Mouse (Mus musculus) v-Abl transformed pro-B cells (cell line): ENCODE measurements around the gene Gpr158.
"Not testable (repeated sequence)": the region's sequence is repeated elsewhere in the genome, so short reads cannot be mapped to it uniquely, and the experiment has no call there.

Source experiments
- in situ Hi-C, 2 experiments: fragments of 400-800 bp; cut with MboI; formaldehyde crosslinking; loops; one replicate each; pipeline ENCODE4 v1.15.1; 2025; ENCODE audit not compliant: unreplicated experiment in 2 of 2

Gpr158 gene

DNA sequence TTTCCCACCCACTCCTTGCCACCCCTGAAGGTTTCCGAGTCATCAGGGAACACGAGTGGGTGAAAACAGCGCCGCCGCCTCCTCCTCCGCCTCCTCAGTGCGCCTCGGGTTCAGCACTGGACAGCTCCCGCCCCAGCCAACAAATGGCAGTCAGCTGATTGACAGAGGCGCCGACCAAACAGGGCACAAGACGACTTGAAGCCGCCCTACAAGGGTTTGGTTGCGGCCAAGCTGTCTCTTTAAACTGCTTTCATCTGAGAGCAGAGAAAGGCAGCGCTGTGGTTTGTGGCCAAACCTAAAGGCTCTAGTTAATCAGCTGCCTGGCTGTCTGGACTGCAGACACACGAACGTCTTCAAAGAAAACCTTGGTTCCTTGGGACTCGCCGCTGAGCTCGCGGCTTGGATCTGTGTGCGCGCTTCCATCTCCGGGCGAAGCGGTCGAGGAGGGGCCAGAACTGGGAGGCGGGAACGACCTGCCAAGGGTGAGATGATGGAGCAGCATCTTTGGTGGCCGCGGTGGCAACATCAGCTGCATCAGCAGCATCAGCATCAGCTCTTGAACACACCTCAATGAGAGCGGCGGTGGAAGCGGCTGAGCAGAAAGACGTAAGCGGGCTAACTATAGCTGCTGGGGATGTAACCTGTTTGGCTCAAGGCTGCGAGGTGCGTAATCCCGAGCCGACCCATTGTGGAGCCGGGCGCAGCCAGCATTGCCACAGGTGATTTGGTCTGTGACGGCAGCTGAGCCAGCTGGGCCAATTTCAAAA is at the start of gene Gpr158:
Gpr158 (plus strand) TSS at position 198 of the 767 bp plus-strand sequence.
- in situ Hi-C loops = no loop called here

DNA sequence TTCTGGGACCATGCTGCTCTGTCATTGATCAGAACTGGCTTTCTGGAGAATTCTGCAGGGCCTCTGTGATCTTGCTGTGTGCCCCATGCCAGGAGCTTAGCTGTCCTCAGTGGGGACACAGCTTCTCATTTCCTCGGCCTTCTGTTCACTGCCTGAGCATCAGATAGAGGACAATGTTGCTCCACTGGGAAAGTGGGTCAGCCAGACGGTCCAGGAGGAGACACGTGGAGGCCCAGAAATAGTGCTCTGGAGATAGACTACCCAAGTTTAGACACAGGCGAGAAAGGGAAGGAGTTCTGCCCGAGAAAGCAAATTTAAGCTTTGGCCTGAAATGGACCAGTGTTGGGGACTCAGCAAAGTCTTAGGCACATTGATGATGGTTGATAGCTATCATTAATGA is 23.5 kb upstream of the Gpr158 start:
- in situ Hi-C loops = no loop called here

DNA sequence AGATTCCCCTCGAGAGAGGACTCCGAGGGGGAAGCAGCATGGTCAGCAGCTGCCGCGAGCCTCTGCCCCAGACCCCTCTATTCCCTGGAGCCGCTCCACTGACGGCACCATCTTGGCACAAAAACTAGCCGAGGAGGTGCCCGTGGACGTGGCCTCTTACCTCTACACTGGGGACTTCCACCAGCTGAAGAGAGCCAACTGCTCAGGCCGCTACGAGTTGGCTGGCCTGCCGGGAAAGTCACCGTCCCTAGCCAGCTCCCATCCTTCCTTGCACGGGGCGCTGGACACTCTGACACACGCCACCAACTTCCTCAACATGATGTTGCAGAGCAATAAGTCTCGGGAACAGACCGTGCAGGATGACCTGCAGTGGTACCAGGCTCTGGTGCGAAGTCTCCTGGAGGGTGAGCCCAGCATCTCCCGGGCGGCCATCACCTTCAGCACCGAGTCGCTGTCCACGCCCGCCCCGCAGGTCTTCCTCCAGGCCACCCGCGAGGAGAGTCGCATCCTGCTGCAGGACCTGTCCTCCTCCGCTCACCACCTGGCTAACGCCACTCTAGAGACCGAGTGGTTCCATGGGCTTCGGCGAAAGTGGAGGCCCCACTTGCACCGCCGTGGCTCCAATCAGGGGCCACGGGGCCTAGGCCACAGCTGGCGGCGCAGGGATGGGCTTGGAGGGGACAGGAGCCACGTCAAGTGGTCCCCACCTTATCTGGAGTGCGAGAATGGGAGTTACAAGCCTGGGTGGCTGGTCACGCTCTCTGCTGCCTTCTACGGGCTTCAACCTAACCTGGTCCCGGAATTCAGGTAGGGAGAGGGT is 1.2 kb downstream of the Gpr158 start:
- in situ Hi-C loops = no loop called here

DNA sequence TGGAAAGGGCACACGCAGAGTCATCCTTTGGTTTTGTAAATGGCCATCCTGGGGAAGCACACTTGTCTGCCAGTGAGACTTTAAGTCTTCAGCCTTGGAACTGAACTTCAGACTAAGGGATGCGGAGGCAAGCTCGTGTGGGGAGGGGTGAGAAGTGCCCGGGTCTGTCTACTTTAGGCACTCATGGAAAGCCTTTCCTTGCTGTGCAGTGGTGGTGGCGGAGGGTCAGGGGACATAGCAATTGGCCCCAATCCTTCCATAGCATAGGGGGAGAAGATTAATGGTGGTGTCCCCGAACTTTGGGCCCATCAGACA is 1.8 kb downstream of the Gpr158 start:
- in situ Hi-C loops = no loop called here

DNA sequence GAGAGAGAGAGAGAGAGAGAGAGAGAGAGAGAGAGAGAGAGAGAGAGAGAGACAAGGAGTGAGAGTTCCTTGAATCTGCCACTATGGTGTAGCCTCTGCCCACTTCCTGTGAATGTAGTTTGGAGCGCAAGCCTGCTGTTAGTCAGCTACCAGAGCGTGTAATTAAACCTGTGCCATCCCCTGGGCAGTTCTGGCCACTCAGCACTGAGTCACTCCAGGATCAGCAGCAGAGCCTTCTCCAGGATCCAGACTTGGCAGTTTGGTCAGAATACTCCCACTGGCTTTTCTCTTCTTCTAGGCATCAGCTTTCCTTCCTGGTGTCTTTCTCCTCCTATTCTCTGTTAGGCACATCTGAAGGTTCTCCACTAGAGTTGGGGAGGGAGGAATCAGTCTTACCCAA is 2.2 kb downstream of the Gpr158 start:
- in situ Hi-C loops = no loop called here

DNA sequence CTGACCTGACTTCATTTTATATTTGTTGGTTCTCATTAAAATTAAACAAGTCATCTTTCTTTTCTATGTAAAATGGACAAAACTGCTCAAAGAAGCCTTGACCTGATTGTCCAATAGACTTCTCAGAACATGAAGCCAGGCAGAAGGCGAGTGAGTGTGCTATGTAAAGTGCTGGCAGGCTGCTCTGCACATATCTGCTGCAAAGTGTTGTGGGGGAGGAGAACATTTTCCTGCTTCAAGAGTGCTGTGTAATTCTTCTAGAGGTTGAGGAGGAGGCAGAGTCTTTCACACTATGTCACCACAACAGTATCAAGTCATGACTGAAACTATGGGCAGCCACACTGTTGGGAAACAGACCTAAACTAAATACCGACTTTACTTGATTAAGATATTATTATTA is 12.2 kb downstream of the Gpr158 start:
- in situ Hi-C loops = no loop called here

DNA sequence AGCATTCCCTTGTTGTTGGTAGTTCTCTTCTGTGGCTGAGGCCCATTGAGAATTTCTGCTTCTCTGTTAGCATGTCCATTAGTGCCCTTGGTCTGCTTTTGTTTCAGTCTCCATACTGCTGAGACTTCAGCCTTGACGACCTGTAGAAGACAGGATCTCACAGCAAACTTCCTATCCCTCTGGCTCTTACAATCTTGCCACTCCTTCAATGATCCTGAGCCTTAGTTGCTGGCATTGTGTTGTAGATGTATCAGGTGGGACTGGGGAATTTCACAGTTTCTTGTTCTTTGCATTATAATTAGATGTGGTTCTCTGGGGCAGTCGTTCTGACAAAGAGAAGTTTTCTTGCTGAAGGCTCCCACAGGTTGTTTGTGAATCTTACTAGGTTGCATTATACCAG is 25.4 kb downstream of the Gpr158 start:
- in situ Hi-C loops = no loop called here

DNA sequence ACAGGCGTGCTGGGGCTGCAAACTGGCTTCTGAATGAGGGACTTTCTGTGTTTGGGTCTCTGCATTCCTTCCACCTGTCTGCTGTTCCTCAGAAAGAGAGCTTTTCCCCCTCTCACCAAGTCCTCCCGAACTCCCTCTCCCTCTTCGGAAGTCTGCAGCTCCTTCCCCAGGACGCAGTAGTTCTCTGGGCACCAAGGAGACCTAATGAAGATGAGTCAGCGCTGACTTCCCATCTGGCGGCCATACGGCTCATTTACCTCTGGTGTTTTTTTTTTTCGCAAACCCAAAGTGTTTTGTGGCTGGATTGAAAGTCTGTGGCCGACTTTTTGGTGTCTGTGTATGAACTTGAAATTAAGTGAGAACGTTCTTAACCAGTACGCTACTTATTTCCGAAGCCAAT is 30.0 kb downstream of the Gpr158 start:
- in situ Hi-C loops = no loop called here

DNA sequence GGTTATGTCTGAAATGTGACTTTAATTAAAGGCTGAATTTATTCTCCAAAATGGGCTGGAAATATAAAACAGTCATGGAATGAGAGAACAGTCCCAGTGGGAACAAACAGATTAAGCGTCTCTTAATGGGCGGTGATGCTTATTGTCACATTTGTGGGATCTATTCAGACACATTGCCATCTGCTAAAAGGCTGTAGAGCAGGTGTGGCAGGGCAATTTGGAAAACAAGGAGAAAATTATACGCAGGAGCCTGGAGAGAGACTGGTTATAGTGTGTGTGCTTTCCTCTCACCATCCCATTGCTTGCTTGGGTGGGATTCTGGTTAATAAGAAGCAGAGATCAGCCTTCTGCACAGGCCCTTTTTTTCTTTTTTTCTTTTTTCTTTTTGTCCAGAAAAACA is 32.3 kb downstream of the Gpr158 start:
- in situ Hi-C loops = no loop called here

DNA sequence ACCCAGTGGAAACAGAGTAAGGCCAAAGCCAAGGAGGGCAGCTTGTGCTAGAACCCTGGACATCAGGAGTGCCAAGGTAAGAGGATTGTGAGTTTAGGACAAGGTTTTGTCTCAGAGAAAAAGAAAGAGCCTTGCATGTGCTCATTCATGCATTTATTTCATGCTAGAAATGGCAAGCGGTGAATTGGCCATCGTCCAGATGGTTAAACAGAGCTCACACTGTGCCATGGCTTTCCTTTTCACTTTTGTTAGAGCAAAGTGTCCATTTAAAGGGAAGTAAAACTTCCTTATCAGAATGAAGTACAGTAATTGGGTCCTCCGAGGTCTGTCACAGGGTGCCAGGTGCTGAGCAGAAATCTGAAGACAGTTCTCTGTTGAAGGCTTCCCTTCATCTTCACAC is 38.3 kb downstream of the Gpr158 start:
- in situ Hi-C loops = no loop called here

DNA sequence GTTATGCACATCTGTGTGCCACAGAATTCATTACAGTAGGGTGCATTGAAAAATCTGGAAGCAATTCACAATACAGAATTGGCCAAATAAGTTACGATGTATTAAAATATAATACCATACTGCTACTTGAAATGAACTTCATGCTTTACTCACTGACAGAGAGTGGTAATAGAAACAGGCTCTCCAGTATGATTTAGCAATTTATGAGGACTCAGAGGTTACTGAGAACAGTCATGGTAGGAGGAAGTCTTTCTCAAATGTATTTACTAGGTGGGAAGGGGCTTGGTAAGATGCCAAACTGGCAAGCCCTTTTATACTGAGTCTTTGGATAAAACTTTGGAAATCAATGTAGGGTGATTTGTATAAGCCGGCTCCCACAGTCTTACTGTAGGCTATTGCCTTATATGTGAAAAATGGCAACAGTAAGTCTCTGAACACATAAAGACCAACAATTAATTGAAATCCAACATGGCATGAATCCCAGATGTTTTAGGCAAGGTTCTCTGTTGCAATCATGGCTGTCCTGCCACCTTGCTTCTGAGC is 40.2 kb downstream of the Gpr158 start:
- in situ Hi-C loops = no loop called here

DNA sequence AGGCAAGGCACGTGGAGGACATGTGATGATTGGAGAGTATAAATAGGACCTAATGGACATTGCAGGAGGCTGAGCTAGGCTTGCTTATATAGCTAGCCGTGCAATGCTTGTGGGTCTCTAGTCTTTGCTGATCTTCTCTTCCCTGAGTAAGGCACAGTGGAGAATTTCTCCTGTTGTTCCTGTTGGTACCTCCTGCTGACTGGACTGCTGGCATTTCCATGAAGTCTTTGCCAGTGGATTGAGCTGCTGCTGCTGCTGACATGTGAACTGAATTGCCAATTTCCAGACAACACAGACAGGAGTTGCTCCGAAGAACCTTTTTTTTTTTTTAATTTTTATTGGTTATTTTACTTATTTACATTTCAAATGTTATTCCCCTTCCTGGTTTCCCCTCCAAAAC is 41.5 kb downstream of the Gpr158 start:
- in situ Hi-C loops = no loop called here

DNA sequence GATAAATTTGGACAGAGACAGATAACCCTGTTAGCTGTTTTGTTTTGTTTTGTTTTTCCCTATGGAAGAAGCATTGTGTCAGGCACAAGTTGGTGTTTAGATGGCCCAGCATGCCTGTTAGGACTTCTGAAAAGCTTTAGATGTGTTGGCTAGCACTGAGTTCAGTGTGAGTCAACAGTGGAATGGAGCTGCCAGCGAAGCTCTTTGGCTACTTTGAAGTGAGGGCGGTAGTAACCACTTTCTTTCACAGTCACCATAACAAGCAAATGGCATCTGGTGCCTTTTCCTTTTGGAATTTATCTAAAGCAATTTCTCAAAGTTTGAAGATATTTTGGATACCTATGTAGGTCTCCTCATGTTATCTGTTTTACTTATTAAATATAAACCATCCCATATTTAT is 62.9 kb downstream of the Gpr158 start:
- in situ Hi-C loops = no loop called here

DNA sequence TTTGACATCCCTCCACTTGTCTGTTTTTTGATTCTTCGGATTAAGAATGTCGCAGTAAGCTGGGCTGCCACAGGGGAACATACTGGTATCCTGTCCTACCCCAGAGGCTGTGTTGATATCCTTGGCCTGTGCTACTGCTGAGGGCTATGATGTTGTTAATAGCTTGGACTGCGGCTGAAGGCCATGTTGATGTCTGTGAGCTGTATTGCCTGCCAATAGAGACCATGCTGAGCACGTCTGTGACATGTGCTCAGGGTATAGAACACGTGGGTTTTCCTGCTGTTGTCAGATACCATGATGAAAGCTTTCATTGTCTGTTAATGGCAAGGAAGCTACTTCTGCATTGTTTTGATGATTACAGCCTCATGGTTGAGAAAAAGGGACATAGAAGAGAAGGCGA is 63.8 kb downstream of the Gpr158 start:
- in situ Hi-C loops = no loop called here

DNA sequence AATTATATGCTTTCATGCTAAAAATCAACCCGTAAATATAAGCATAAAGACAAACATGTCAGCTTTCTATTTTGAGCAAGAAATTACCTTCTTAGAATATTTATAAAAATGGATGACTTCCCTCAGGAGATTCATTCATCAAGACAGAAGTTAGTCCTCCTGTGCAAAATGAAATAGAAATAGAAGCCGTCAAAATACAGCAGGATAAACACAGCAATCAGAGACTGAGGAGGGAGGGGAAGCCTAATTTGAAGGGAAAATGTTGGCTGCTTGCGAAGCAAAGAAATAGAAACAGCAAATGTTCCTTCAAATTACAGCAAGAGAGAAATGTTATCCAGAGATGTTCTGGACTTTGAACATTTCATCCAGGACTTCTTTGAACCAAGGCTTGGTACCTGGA is 72.3 kb downstream of the Gpr158 start:
- in situ Hi-C loops = no loop called here

DNA sequence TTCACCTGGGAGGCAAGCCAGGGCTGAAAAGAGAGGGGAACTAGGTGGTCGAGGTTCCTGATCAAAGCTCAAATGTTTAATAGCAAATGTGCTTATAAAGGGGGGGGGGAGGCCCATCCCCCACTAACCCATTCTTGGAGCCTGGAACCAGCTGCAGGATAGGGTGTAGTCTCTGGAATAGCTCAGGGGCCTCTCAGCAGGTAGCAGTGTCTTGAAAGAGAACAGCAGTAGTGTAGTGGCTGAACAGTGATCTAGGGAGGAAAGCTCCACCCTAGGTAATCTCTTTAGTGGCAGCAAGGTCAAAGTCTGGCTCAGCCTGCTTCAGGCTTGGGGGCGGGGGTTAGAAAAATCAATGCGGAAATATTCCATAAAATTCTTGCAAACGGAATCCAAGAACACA is 93.3 kb downstream of the Gpr158 start:
- in situ Hi-C loops = not testable (repeated sequence)

DNA sequence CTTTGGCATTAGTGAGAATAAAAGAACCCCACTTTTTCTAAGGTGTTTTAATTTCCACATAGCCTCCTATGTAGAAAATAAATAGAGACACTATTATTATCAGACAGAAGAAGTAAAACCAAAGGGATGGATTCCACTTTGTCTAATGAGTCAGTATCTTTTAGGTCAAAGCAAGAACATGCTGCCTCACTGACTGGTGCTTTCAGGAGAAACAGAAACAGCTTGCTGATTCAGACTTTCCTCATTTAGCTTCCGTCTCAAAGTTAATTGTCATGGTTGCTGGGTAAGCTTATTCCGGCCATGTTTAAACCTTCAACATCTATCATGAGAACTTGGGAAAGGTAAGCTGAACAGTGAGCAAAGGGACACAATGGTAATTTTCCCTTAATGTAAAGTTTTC is 107.6 kb downstream of the Gpr158 start:
- in situ Hi-C loops = no loop called here

DNA sequence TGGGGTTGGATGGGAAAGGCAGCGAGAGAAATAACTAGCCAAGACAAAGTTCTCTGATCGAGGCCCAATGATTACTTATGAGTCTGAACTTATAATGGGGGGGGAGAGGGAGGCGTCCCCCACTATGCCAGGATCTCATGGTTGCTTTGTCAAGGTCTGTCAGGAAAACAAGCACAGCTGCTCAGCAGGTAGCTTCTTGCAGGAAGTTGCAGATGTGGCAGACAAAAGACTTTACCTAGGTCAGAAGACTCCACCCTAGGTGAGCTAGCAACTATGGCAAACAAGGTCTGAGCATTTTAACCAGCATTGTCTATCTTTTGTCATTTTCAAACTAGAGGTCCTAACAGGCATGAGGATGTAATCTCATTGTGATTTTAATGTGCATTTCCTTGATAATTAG is 129.5 kb downstream of the Gpr158 start:
- in situ Hi-C loops = no loop called here

DNA sequence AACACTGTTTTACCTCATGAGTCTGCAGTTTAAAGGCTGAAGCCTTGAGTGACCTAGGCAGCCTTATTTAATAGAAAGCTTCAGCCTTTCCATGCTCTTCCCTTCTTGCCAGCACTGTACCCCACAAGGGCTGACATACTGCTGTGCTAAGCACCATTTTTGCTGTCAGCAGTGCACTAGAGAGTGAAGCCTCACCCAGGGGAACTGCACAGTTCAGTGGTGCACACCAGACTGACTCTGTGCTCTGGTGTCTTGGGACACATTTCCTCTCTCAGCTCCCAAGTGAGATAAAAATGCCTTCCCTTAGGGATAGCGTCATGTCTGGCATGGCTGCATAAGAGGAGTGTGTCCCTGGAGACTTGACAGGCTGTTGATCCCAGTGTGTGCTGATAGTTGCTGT is 130.6 kb downstream of the Gpr158 start:
- in situ Hi-C loops = no loop called here

DNA sequence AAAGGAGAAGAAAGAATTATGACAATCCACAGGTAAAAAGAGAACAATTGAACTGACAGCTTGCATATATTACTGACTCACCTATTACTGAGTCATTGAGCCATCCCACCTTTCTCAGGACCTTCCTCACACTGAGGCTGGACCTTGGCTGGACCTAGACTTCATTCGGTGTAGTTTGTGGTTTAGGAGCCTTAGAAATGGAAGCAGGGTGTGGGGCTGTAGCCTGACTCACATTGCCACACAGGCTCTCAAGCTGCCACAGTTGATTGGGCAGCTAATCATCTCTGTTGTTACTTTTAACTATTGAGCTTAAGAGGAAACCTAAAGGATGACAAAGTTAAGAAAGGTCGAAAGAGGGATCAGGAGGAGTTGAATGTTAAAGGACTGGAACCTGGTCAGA is 132.1 kb downstream of the Gpr158 start:
- in situ Hi-C loops = no loop called here

DNA sequence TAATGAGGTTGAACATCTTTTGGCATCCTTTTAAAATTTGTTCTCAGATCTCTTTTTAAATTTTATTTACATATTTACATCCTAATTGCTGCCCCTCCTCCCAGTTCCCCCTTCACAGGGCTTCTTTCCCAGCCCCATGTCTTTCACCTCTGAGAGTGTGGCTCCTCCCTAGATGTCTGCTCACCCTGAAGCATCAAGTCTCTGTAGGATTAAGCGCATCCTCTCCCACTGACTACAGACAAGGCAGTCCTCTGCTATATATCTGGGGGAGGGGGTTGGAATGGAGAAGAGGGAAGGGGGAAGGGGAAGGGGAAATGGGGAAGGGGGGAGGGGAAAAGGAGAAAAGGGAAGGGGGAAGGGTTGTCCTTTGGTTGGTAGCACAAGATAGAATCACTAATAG is 140.1 kb downstream of the Gpr158 start:
- in situ Hi-C loops = no loop called here

DNA sequence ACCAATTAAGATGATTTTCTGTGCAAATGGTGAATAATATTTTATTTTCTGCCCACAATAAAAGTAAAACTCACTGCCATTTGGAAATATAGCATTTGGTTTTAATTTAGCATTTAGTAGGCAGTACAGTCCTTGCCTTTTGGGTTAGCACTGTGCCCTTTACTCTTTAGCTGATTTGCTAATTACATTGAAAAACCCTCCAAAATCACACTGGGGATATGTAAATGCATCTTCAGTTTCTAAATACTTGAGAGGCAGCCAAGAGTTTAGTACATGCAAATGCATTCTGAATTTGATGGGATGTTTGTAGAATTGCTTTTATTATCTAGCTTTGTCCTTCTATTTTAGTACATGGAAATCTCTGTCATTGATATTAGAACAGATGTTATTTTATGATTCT is 163.4 kb downstream of the Gpr158 start:
- in situ Hi-C loops = no loop called here
